9 mouse cellular contexts compared by ENCODE assay signal in the genomic region with DNA sequence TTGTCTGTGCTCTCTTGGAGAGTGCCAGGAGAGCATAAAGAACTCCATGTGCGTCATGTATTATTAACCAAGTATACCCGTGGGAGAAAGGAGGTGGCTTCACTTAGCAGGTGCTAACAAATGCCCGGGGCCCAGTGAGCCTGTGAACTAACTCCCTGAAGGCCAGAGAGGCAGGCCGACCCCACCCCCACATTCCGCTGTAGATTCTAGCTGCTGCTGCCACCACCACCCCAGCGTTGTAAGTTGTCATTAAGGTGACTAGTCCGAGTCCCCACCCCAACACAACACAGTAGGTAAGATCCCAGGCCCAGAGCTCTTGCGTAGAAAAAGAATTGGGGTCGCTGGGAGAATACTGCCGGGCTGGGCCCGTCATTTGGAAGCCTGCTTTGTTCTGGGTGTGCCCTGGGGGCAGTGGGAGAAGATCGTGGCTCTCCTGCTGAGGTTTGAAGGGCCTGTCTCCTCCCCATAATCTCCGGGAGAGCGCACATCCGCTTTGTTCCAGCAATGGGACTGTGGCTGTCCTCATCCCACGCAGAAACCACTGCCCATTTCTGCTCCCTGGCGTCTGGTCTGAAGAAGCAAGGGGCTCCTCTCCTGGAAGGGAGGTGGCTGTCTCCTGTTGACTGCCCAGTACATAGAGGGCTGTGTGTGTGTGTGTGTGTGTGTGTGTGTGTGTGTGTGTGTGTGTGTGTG. TPM values are rescaled to one million over a fixed set of nuclear protein-coding genes. Genes with fewer than 3 reads are reported as not detected.
DNase-seq lines count a peak whose midpoint lies in the region; ATAC-seq and TF ChIP-seq lines count a peak whose summit lies in the region.
"Had no signal": no experiment of that assay in that cellular context is flagged by ENCODE, and none has a peak within 500 bp of the region (broad histone marks: within the 10 kb centered on the region; RNA-seq: fewer than 3 reads in every experiment).

No protein-coding gene starts in this region.

- WGBS in heart, embryonic 10.5 days: 5% methylated on average over 17 of the region's 17 CpGs
- 4% methylated on average over 17 of the region's 17 CpGs for WGBS in embryonic facial prominence, embryonic 12.5 days

- H3K27me3 ChIP-seq in heart, embryonic 10.5 days (ENCODE audit: insufficient read depth, poor library complexity, severe bottlenecking): peaks cover 100% of the 10 kb centered on the region
- H3K27me3 ChIP-seq in C2C12 (ENCODE audit: control insufficient read depth, insufficient read depth, insufficient read length): no peaks in the 10 kb centered on the region
- peaks cover 91% of the 10 kb centered on the region for H3K27me3 ChIP-seq in embryonic facial prominence, embryonic 12.5 days

- peak; percentile 25 for ATAC-seq in embryonic facial prominence, embryonic 12.5 days (ENCODE audit: insufficient number of reproducible peaks, insufficient read depth, low FRiP score, low TSS enrichment)
- ATAC-seq in inflammation-experienced regulatory T-cells, adult 6 months: no peak
- ATAC-seq: CD4-positive, CD25-positive, alpha-beta regulatory T cell, adult 4 months had no signal

- intact Hi-C loops in heart, postnatal 25 days (cut with DNase I): loop anchor here (5.0 kb wide), 1 partner anchor 103 kb away; no protein-coding TSS in a partner anchor

- peaks cover 74% of the 10 kb centered on the region for H3K4me1 ChIP-seq in heart, embryonic 10.5 days
- peaks cover 46% of the 10 kb centered on the region for H3K4me1 ChIP-seq in embryonic facial prominence, embryonic 12.5 days

- no peaks in the 10 kb centered on the region for H3K9me3 ChIP-seq in heart, embryonic 10.5 days
- no peaks in the 10 kb centered on the region for H3K9me3 ChIP-seq in embryonic facial prominence, embryonic 12.5 days

- peak overlapping the region; percentile 65 for H3ac ChIP-seq in C2C12 (ENCODE audit: control insufficient read depth, insufficient read length, low read depth)

- H3K9ac ChIP-seq in embryonic facial prominence, embryonic 12.5 days: 0 out of 2 replicates have a peak overlapping the region, but pooled peaks have one; percentile 24

- peak overlapping the region; percentile 57 for H3K4me3 ChIP-seq in heart, embryonic 10.5 days
- H3K4me3 ChIP-seq in C2C12 (ENCODE audit: insufficient read depth, poor library complexity, severe bottlenecking): peak overlapping the region; percentile 26
- peak overlapping the region; percentile 6; the same call in 1 of the 2 replicates for H3K4me3 ChIP-seq in embryonic facial prominence, embryonic 12.5 days

- peak overlapping the region; percentile 52 for H3K4me2 ChIP-seq in embryonic facial prominence, embryonic 12.5 days (replicated peaks)

- no peak for DNase-seq in heart, embryonic 10.5 days (ENCODE audit: low spot score)
- no peak for DNase-seq in heart, postnatal 25 days (ENCODE audit: low spot score)
- DNase-seq in kidney, postnatal 10 days: peak; percentile 71
- no peak for DNase-seq in spleen, postnatal 36 days (ENCODE audit: low spot score in 2 of 2)
- DNase-seq in layer of hippocampus, postnatal 36 days: no peak

- peaks cover 23% of the 10 kb centered on the region for H3K79me3 ChIP-seq in C2C12 (ENCODE audit: low read depth)

- peaks cover 55% of the 10 kb centered on the region for H3K79me2 ChIP-seq in C2C12 (ENCODE audit: control insufficient read depth, insufficient read depth)

- peaks cover 15% of the 10 kb centered on the region; the same call in 1 of the 2 replicates for H3K36me3 ChIP-seq in heart, embryonic 10.5 days
- H3K36me3 ChIP-seq in C2C12 (ENCODE audit: control insufficient read depth, insufficient read depth): peaks cover 26% of the 10 kb centered on the region
- H3K36me3 ChIP-seq in embryonic facial prominence, embryonic 12.5 days: 0 out of 2 replicates have a peak, but pooled peaks cover 3% of the 10 kb centered on the region

- peak overlapping the region; percentile 54 for H3K27ac ChIP-seq in heart, embryonic 10.5 days
- peak overlapping the region; percentile 73; the same call in 1 of the 2 replicates for H3K27ac ChIP-seq in embryonic facial prominence, embryonic 12.5 days

- TF ChIP-seq CTCF in C2C12 (IDR thresholded peaks at IDR 0.05; ENCODE audit: control insufficient read depth, insufficient read depth, insufficient read length): no peak

TF ChIP-seq in C2C12, 6 proteins besides CTCF, POLR2A, EP300 and RAD21:
- TF ChIP-seq MYOG (IDR thresholded peaks at IDR 0.05; ENCODE audit: control insufficient read depth, extremely low read depth, insufficient read length) (no peak), MAX (IDR thresholded peaks at IDR 0.05) (peak; percentile 21)
TF ChIP-seq in C2C12: peak in this region for 1.

RNA-seq across cellular contexts. Expression of a gene that starts 3.0 kb away (rescaled TPM):
- polyA plus RNA-seq in heart, embryonic 10.5 days (2016; fragmentation: Nextera tagmentation; extraction: Ambion mirVana): 0.53 and 2.0 TPM in 2 replicates
- under 1 TPM in 1 of 2 experiments, not detected in 1; 0.16 TPM for total RNA-seq in heart, postnatal 25 days (2021)
- polyA plus RNA-seq in C2C12 (2012; fragmentation: generic; extraction: Trizol): 6.1 TPM
- 4.6 and 5.2 TPM in 2 replicates for polyA plus RNA-seq in embryonic facial prominence, embryonic 12.5 days (2016; fragmentation: Nextera tagmentation; extraction: Ambion mirVana)
- not detected for total RNA-seq in layer of hippocampus, postnatal 36 days (2021)
- polyA plus RNA-seq in inflammation-experienced regulatory T-cells, adult 6 months (2017; shearing (Covaris generic)): not detected
- polyA plus RNA-seq: CD4-positive, CD25-positive, alpha-beta regulatory T cell, adult 4 months had no signal

RNA-seq across cellular contexts. Expression of a gene that starts 8.7 kb away (rescaled TPM):
- polyA plus RNA-seq in heart, embryonic 10.5 days (2016; fragmentation: Nextera tagmentation; extraction: Ambion mirVana): 12.4 and 14.8 TPM in 2 replicates
- total RNA-seq in heart, postnatal 25 days (2021): 1 to 10 TPM; 2.0 to 2.2 TPM
- 22.9 TPM for polyA plus RNA-seq in C2C12 (2012; fragmentation: generic; extraction: Trizol)
- 26.8 and 29.8 TPM in 2 replicates for polyA plus RNA-seq in embryonic facial prominence, embryonic 12.5 days (2016; fragmentation: Nextera tagmentation; extraction: Ambion mirVana)
- 1 to 10 TPM in 1 of 2 experiments, under 1 TPM in 1; 0.20 to 1.1 TPM for total RNA-seq in layer of hippocampus, postnatal 36 days (2021)
- not detected for polyA plus RNA-seq in inflammation-experienced regulatory T-cells, adult 6 months (2017; shearing (Covaris generic))
- polyA plus RNA-seq: CD4-positive, CD25-positive, alpha-beta regulatory T cell, adult 4 months had no signal

RNA-seq across cellular contexts. Expression of a gene that starts 16.5 kb away (rescaled TPM):
- polyA plus RNA-seq in heart, embryonic 10.5 days (2016; fragmentation: Nextera tagmentation; extraction: Ambion mirVana): 57.0 and 58.7 TPM in 2 replicates
- total RNA-seq in heart, postnatal 25 days (2021): 10 to 100 TPM; 13.2 to 14.2 TPM
- polyA plus RNA-seq in C2C12 (2012; fragmentation: generic; extraction: Trizol): 22.7 TPM
- polyA plus RNA-seq in embryonic facial prominence, embryonic 12.5 days (2016; fragmentation: Nextera tagmentation; extraction: Ambion mirVana): 66.9 and 75.0 TPM in 2 replicates
- total RNA-seq in layer of hippocampus, postnatal 36 days (2021): 10 to 100 TPM; 31.8 to 36.9 TPM
- 10 to 100 TPM; 17.1 to 32.0 (median 20.7) TPM for polyA plus RNA-seq in inflammation-experienced regulatory T-cells, adult 6 months (2017; shearing (Covaris generic))

RNA-seq across cellular contexts. Expression of a gene that starts 40.5 kb away (rescaled TPM):
- polyA plus RNA-seq in heart, embryonic 10.5 days (2016; fragmentation: Nextera tagmentation; extraction: Ambion mirVana): 3.1 and 41.3 TPM in 2 replicates
- total RNA-seq in heart, postnatal 25 days (2021): under 1 TPM in 1 of 2 experiments, not detected in 1; 0.20 TPM
- polyA plus RNA-seq in C2C12 (2012; fragmentation: generic; extraction: Trizol): 0.04 TPM
- polyA plus RNA-seq in embryonic facial prominence, embryonic 12.5 days (2016; fragmentation: Nextera tagmentation; extraction: Ambion mirVana): 35.0 and 35.9 TPM in 2 replicates
- under 1 TPM; 0.50 to 0.66 TPM for total RNA-seq in layer of hippocampus, postnatal 36 days (2021)
- polyA plus RNA-seq in inflammation-experienced regulatory T-cells, adult 6 months (2017; shearing (Covaris generic)): under 1 TPM in 1 of 3 experiments, not detected in 2; 0.46 TPM

Comparison
In these comparisons a context has a peak if more than half of its experiments do, and no peak if none do; other contexts are left out.
1. H3K4me3 ChIP-seq: peak in every context shown above with its lines; median percentile 57 in heart, embryonic 10.5 days; 26 in C2C12; 6 in embryonic facial prominence, embryonic 12.5 days.
2. RNA of a gene that starts 8.7 kb away (polyA plus RNA-seq): 26.8 to 29.8 TPM in embryonic facial prominence, embryonic 12.5 days, 22.9 TPM in C2C12 (single experiment) and 12.4 to 14.8 TPM in heart, embryonic 10.5 days; not detected in inflammation-experienced regulatory T-cells, adult 6 months; every median in the first group is over 10 times any median in the second.